Mouse (Mus musculus) intestine, postnatal 0 days (tissue): ENCODE measurements around the gene Plekha6. TPM values are rescaled to one million over a fixed set of nuclear protein-coding genes. Genes with fewer than 3 reads are reported as not detected.

ENCODE experiments used
- ATAC-seq: fragments of 200-750 bp; cut with Nextera tagmentation; 2 replicates; pipeline ENCODE4 v1.8.0; 2017; ENCODE audit warnings: mild to moderate bottlenecking, moderate TSS enrichment, moderate library complexity
- H3K27ac ChIP-seq: fragments of 300-500 bp; sonication (generic); 2 replicates; pipeline ENCODE4 v1.5.1; 2014; ENCODE audit warnings: mild to moderate bottlenecking, low read depth, low read length, moderate library complexity
- H3K27me3 ChIP-seq: fragments of 300-500 bp; sonication (generic); replicated peaks from 2 replicates; pipeline ENCODE4 v1.6.1; 2014; ENCODE audit warnings: low read length, mixed read lengths; ENCODE audit not compliant: control insufficient read depth, insufficient read depth
- H3K36me3 ChIP-seq: fragments of 300-500 bp; sonication (generic); 2 replicates; pipeline ENCODE4 v1.6.1; 2014; ENCODE audit warnings: mild to moderate bottlenecking, moderate library complexity; ENCODE audit not compliant: control insufficient read depth, insufficient read depth
- H3K4me1 ChIP-seq: fragments of 300-500 bp; sonication (generic); replicated peaks from 2 replicates; pipeline ENCODE4 v1.6.1; 2014; ENCODE audit warnings: antibody characterized with exemption, low read length, mixed read lengths; ENCODE audit not compliant: control insufficient read depth, insufficient read depth
- H3K4me2 ChIP-seq: fragments of 300-500 bp; sonication (generic); replicated peaks from 2 replicates; pipeline ENCODE4 v1.6.1; 2014; ENCODE audit warnings: low read depth, mild to moderate bottlenecking, moderate library complexity
- H3K4me3 ChIP-seq: fragments of 300-500 bp; sonication (generic); 2 replicates; pipeline ENCODE4 v1.5.1; 2014; ENCODE audit warnings: low read depth, low read length
- H3K9ac ChIP-seq: fragments of 300-500 bp; sonication (generic); 2 replicates; pipeline ENCODE4 v1.6.1; 2014; ENCODE audit warnings: mild to moderate bottlenecking, low read depth, low read length
- H3K9me3 ChIP-seq: fragments of 300-500 bp; sonication (generic); 2 replicates; pipeline ENCODE4 v1.6.1; 2016; ENCODE audit warnings: mixed run types; ENCODE audit not compliant: control insufficient read depth
- CTCF ChIP-seq: sonication (generic); IDR thresholded peaks from 2 replicates; pipeline ENCODE4 v1.5.1; 2016; ENCODE audit warnings: low read depth, mild to moderate bottlenecking, control low read depth, antibody characterized with exemption, moderate library complexity
- WGBS: fragments of 180-500 bp; shearing (Covaris S2); extraction: QIAGEN DNeasy Blood & Tissue Kit; methylation state at CpG from one replicate; pipeline ENCODE4 v1.1.7; 2014; 5-methylcytosine and 5-hydroxymethylcytosine counted together
- polyA plus RNA-seq: library from polyadenylated mRNA; unstranded; fragments of >200 nt; fragmentation: Nextera tagmentation; extraction: Ambion mirVana; gene quantifications from 2 replicates; pipeline ENCODE4 v1.2.1, GENCODE M21; 2015

The Plekha6 gene
- polyA plus RNA-seq, 1 experiment from 2014 or later = 7.5 TPM

DNA sequence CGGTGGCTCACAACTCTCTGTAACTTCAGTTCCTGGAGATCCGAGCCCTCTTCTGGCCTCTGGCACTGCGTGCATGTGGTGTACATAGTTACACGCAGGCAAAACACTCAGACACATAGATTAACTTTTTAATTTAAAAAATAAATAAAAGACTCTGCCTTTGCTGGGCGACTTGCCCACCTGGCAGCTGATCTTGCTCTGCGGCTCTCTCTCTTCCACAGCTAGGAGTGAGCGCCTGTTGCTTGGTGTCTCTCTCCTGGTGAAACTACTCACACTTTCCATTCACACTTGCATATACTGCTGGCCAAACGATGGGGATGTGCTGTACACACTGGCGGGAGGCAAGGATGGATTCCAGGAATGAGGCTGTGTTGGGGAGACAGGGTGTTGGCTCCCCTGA, 182.5 kb downstream of the Plekha6 start:
- Histone ChIP-seq H3K36me3 (no peaks in the 10 kb centered on the region), H3K9ac (no peak overlapping the region), H3K9me3 (no peaks in the 10 kb centered on the region), H3K27ac (no peak overlapping the region), H3K4me2 (no peak overlapping the region), H3K4me1 (no peaks in the 10 kb centered on the region; the same call in 1 of the 2 replicates), H3K4me3 (no peak overlapping the region), H3K27me3 (no peaks in the 10 kb centered on the region)
- no peak for TF ChIP-seq CTCF
- 75% methylated on average over 9 of the region's 9 CpGs for WGBS
- ATAC-seq = no peak

DNA sequence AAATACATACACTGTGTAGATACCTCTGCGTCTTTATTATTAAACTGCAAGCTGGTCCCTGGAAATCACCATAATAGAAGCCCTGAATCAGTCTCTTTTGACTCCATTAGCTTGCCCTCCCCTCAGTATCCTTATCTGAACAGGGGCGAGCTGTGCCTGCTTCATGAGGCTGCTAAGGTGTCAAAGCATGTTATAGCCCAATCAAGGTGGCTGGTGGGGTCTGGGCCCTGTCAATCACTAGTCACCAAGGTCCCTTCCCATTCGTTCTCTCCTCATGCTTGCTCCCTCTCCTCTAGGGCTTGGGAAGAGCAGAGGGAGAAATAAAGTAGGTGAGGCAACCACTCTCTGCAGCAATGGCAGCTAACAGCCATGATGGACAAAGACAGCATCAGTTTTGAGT, 183.2 kb downstream of the Plekha6 start:
- no peak for TF ChIP-seq CTCF
- Histone ChIP-seq H3K4me3 (no peak overlapping the region), H3K27ac (peak overlapping the region; percentile 83), H3K9ac (no peak overlapping the region), H3K36me3 (no peaks in the 10 kb centered on the region), H3K9me3 (no peaks in the 10 kb centered on the region), H3K27me3 (no peaks in the 10 kb centered on the region), H3K4me1 (no peaks in the 10 kb centered on the region; the same call in 1 of the 2 replicates), H3K4me2 (no peak overlapping the region)
- WGBS = 66% methylated on average over 3 of the region's 3 CpGs
- no peak for ATAC-seq

GRCm38 (mm10) chr1:133347693-133348520, 183.9 kb downstream of the Plekha6 start:
- 37% methylated on average over 11 of the region's 11 CpGs for WGBS
- TF ChIP-seq CTCF = no peak
- Histone ChIP-seq H3K4me3 (no peak overlapping the region), H3K36me3 (no peaks in the 10 kb centered on the region), H3K4me1 (no peaks in the 10 kb centered on the region; the same call in 1 of the 2 replicates), H3K27ac (peak overlapping the region; percentile 83), H3K27me3 (no peaks in the 10 kb centered on the region), H3K9me3 (no peaks in the 10 kb centered on the region), H3K9ac (no peak overlapping the region), H3K4me2 (no peak overlapping the region)
- peak; percentile 90 for ATAC-seq

- no peak for ATAC-seq
- Histone ChIP-seq H3K4me1 (no peaks in the 10 kb centered on the region; the same call in 1 of the 2 replicates), H3K9ac (no peak within 1 kb of the TSS), H3K4me3 (no peak within 1 kb of the TSS), H3K27me3 (no peaks in the 10 kb centered on the region), H3K36me3 (no peaks in the 10 kb centered on the region), H3K4me2 (no peak within 1 kb of the TSS), H3K9me3 (no peaks in the 10 kb centered on the region), H3K27ac (no peak within 1 kb of the TSS)
- no peak for TF ChIP-seq CTCF
- WGBS = 84% methylated on average over 1 of the region's 1 CpGs
Measured at GRCm38 (mm10) chr1:133350210-133350609, 186.2 kb downstream of the Plekha6 start, which contains the start of gene Ren1. TSS of gene Ren1 (plus strand) at chr1:133350510.

- WGBS = 66% methylated on average over 9 of the region's 9 CpGs
- Histone ChIP-seq H3K27me3 (no peaks in the 10 kb centered on the region), H3K9me3 (no peaks in the 10 kb centered on the region), H3K4me2 (no peak overlapping the region), H3K36me3 (no peaks in the 10 kb centered on the region), H3K4me1 (no peaks in the 10 kb centered on the region; the same call in 1 of the 2 replicates), H3K27ac (no peak overlapping the region), H3K4me3 (no peak overlapping the region), H3K9ac (no peak overlapping the region)
- no peak for ATAC-seq
- no peak for TF ChIP-seq CTCF
Measured at GRCm38 (mm10) chr1:133351762-133352161, 187.8 kb downstream of the Plekha6 start.

Other genes starting within 250 kb of the Plekha6 start
- gene Mdm4, start 133.6 kb upstream of the Plekha6 start, polyA plus RNA-seq = 10.0 and 13.1 TPM in 2 replicates
- gene Pik3c2b, start 118.5 kb upstream of the Plekha6 start, polyA plus RNA-seq = 3.1 TPM in 2 replicates
- gene Ppp1r15b, start 33.1 kb upstream of the Plekha6 start, polyA plus RNA-seq = 28.5 and 33.0 TPM in 2 replicates
- gene Golt1a, start 145.6 kb downstream of the Plekha6 start, polyA plus RNA-seq = 164 and 187 TPM in 2 replicates
- gene Kiss1, start 157.7 kb downstream of the Plekha6 start, polyA plus RNA-seq = not detected in 2 replicates
- 4.3 and 5.7 TPM in 2 replicates for gene Ren1, start 186.3 kb downstream of the Plekha6 start, polyA plus RNA-seq
- gene Etnk2, start 199.4 kb downstream of the Plekha6 start, polyA plus RNA-seq = 6.0 and 6.2 TPM in 2 replicates